Mouse (Mus musculus) G1E (cell line): ENCODE measurements around the gene Auts2. TPM values are rescaled to one million over a fixed set of nuclear protein-coding genes. Genes with fewer than 3 reads are reported as not detected.

Experiments
- ATAC-seq: 2 replicates; pipeline ENCODE4 v1.8.0; 2016; ENCODE audit warnings: mild to moderate bottlenecking; ENCODE audit not compliant: insufficient number of reproducible peaks, poor library complexity, low FRiP score, severe bottlenecking; ENCODE audit errors: extremely low read depth
- DNase-seq: peaks from one replicate; pipeline ENCODE4 v3.0.0; 2012; ENCODE audit warnings: low spot score
- H3K27me3 ChIP-seq: 2 replicates; pipeline ENCODE4 v1.6.1; 2012; ENCODE audit warnings: mild to moderate bottlenecking, low read length, inconsistent platforms; ENCODE audit not compliant: insufficient read depth
- H3K36me3 ChIP-seq: replicated peaks from 2 replicates; pipeline ENCODE3; 2012; ENCODE audit warnings: mild to moderate bottlenecking, inconsistent platforms
- H3K4me1 ChIP-seq: 2 replicates; pipeline ENCODE4 v1.6.1; 2012; ENCODE audit warnings: low read depth, low read length, inconsistent platforms, mixed read lengths; ENCODE audit not compliant: insufficient read depth
- H3K4me3 ChIP-seq: 2 replicates; pipeline ENCODE4 v1.5.1; 2012; ENCODE audit warnings: low read depth, mild to moderate bottlenecking, inconsistent platforms, low read length, moderate library complexity, mixed read lengths
- H3K9me3 ChIP-seq: replicated peaks from 2 replicates; pipeline ENCODE4 v1.6.1; 2012; ENCODE audit warnings: inconsistent platforms
- CTCF ChIP-seq: IDR thresholded peaks from 2 replicates; pipeline ENCODE4 v1.5.1; 2012; ENCODE audit warnings: low read depth, low read length, inconsistent platforms, mixed read lengths
- GATA1 ChIP-seq: IDR thresholded peaks from 2 replicates; pipeline ENCODE4 v1.6.1; 2012; ENCODE audit warnings: borderline replicate concordance, low read length, inconsistent platforms, mixed read lengths
- GATA2 ChIP-seq: IDR thresholded peaks from 2 replicates; pipeline ENCODE4 v1.6.1; 2012; ENCODE audit warnings: low read depth, low read length, inconsistent platforms, borderline replicate concordance
- POLR2AphosphoS5 ChIP-seq: IDR thresholded peaks from 2 replicates; pipeline ENCODE4 v1.6.1; 2012; ENCODE audit warnings: low read depth, low read length, inconsistent platforms; ENCODE audit not compliant: insufficient replicate concordance
- TAL1 ChIP-seq: conservative IDR thresholded peaks from 2 replicates; pipeline ENCODE4 v1.6.1; 2012; ENCODE audit warnings: low read depth, low read length, inconsistent platforms, mixed read lengths
- polyA plus RNA-seq: library from polyadenylated mRNA; stranded (reverse); fragments of >175 nt; gene quantifications from 2 replicates; pipeline ENCODE4 v1.2.3, GENCODE M21; 2012
- total RNA-seq, 2 experiments: library from RNA; stranded (forward) in 1 of 2; stranded (reverse) in 1 of 2; fragments of 200-1000 nt in 1 of 2; fragments of >200 nt in 1 of 2; fragmentation: Nextera tagmentation in 1 of 2; gene quantifications; 2 replicates each; pipeline ENCODE4 v1.2.3; 2014 to 2017

Auts2 gene
- total and polyA plus RNA-seq, 3 experiments: 0.09 to 1.3 (median 0.90) TPM

GRCm38 (mm10) chr5:132490326-132490725 lies 52.8 kb downstream of the Auts2 start:
- DNase-seq (no peak), ATAC-seq (no peak)
- Histone ChIP-seq H3K4me3 (no peak overlapping the region), H3K9me3 (no peaks in the 10 kb centered on the region), H3K27me3 (no peaks in the 10 kb centered on the region; the same call in 1 of the 2 replicates), H3K36me3 (no peaks in the 10 kb centered on the region), H3K4me1 (no peaks in the 10 kb centered on the region)
- TF ChIP-seq TAL1 (no peak), GATA1 (no peak), GATA2 (no peak), POLR2AphosphoS5 (no peak)

GRCm38 (mm10) chr5:132489736-132490313 lies 53.3 kb downstream of the Auts2 start:
- Histone ChIP-seq H3K36me3 (no peaks in the 10 kb centered on the region), H3K4me3 (no peak overlapping the region), H3K9me3 (no peaks in the 10 kb centered on the region), H3K4me1 (no peaks in the 10 kb centered on the region), H3K27me3 (no peaks in the 10 kb centered on the region; the same call in 1 of the 2 replicates)
- TF ChIP-seq TAL1: no peak
- TF ChIP-seq CTCF: no peak
- no peak for TF ChIP-seq GATA2
- TF ChIP-seq GATA1: no peak
- TF ChIP-seq POLR2AphosphoS5: no peak
- no peak for ATAC-seq
- no peak for DNase-seq

GRCm38 (mm10) chr5:132486831-132487230 lies 56.3 kb downstream of the Auts2 start:
- H3K4me3 ChIP-seq: no peak overlapping the region
- no peaks in the 10 kb centered on the region for H3K9me3 ChIP-seq
- peaks cover 6% of the 10 kb centered on the region; the same call in 1 of the 2 replicates for H3K27me3 ChIP-seq
- no peak for TF ChIP-seq CTCF
- no peak for TF ChIP-seq TAL1
- no peak for TF ChIP-seq GATA2
- TF ChIP-seq GATA1: no peak
- TF ChIP-seq POLR2AphosphoS5: no peak
- ATAC-seq (no peak), DNase-seq (no peak)
- H3K36me3 ChIP-seq: no peaks in the 10 kb centered on the region
- no peaks in the 10 kb centered on the region for H3K4me1 ChIP-seq

- Histone ChIP-seq H3K36me3 (no peaks in the 10 kb centered on the region), H3K27me3 (peaks cover 6% of the 10 kb centered on the region; the same call in 1 of the 2 replicates), H3K9me3 (no peaks in the 10 kb centered on the region), H3K4me3 (no peak overlapping the region), H3K4me1 (no peaks in the 10 kb centered on the region)
- DNase-seq (no peak), ATAC-seq (no peak)
- no peak for TF ChIP-seq POLR2AphosphoS5
- TF ChIP-seq GATA2: no peak
- TF ChIP-seq TAL1: no peak
- TF ChIP-seq CTCF: no peak
- no peak for TF ChIP-seq GATA1
Measured at GRCm38 (mm10) chr5:132485994-132486393, 57.1 kb downstream of the Auts2 start.

GRCm38 (mm10) chr5:132485448-132485847 lies 57.7 kb downstream of the Auts2 start:
- no peak overlapping the region for H3K4me3 ChIP-seq
- no peak for ATAC-seq
- H3K27me3 ChIP-seq: peaks cover 6% of the 10 kb centered on the region; the same call in 1 of the 2 replicates
- DNase-seq: no peak
- no peaks in the 10 kb centered on the region for H3K9me3 ChIP-seq
- H3K36me3 ChIP-seq: no peaks in the 10 kb centered on the region
- TF ChIP-seq POLR2AphosphoS5 (no peak), GATA1 (no peak), CTCF (no peak), GATA2 (no peak), TAL1 (no peak)
- H3K4me1 ChIP-seq: no peaks in the 10 kb centered on the region

- Histone ChIP-seq H3K4me1 (peaks cover 9% of the 10 kb centered on the region; the same call in 1 of the 2 replicates), H3K9me3 (no peaks in the 10 kb centered on the region; the same call in 1 of the 2 replicates), H3K27me3 (peaks cover 6% of the 10 kb centered on the region), H3K4me3 (no peak overlapping the region), H3K36me3 (no peaks in the 10 kb centered on the region)
- no peak for TF ChIP-seq CTCF
- no peak for TF ChIP-seq TAL1
- no peak for TF ChIP-seq GATA2
- no peak for TF ChIP-seq POLR2AphosphoS5
- TF ChIP-seq GATA1: no peak
- DNase-seq (no peak), ATAC-seq (no peak)
Measured at GRCm38 (mm10) chr5:132481476-132481875, 61.7 kb downstream of the Auts2 start.
